Mouse (Mus musculus): ENCODE measurements at regions not wholly inside any gene's neighbourhood (a gene's known extent, or its start where the extent isn't known, plus 50 kb on each side); places are given as distances from the start of the nearest gene placed in this dataset.

DNA sequence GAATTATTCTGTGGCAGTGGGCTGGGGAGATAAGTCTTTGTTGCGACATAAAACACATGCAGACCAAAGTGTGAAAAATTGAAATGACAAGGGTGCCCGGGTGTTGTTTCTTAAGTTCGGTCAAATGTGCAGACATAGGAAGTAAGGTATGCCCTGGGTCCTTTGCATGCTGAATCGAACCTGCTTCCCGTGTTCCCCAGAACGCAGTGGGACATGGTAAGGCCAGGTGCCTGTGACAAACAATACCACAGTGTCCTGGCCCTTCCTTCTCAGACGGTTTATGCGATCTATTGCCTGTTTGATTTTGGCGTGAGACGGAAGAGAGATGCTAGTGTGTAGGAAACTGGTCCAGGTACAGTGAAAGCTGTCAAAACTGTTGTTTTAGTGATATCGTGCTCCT lies 1022.1 kb downstream of the Adgrl2 start:
- no peak for DNase-seq (ENCODE audit: low spot score)

- peak; percentile 50 for DNase-seq (ENCODE audit: low spot score)
Observed at GRCm38 (mm10) chr3:147967866-147968265, 1022.5 kb downstream of the Adgrl2 start.

DNA sequence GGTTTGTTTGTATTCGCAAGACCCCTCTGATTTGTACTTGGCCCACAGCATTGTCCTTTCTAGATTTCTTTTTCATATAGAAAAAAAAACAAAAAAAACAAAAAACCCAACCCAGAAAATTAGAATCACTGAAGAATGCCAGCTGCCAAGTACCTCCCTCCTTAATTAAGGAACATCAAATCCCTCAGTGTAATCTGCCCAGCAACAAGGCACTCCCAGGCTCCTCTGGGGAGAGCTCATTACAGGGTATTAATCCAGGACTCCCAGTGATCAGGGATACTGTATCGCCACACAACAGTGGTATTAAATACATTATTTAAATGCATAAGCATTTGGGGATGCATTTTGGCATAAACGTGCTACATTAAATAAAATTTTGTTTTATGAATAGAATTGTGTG lies 1023.1 kb downstream of the Adgrl2 start:
- DNase-seq (ENCODE audit: low spot score) = peak; percentile 57

DNA sequence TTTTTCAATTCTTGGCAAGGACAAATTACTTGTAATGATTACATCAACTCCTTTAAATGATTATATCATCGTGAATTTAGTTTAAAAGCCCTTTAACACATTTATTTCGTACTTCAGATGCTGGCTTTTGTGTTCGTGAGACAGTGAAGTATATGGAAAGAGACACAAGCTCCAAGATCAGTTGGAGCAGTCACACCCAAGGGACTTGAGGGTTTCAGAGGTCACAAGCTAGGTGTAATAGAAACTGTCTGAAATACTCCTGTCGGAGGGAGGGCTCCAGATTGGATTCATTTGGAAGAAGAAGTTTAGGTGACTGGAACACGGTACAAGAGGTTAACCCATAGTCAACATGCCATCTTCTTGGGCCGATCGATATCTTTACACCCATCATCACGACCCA lies 1023.5 kb downstream of the Adgrl2 start:
- DNase-seq (ENCODE audit: low spot score) = peak; percentile 43

DNA sequence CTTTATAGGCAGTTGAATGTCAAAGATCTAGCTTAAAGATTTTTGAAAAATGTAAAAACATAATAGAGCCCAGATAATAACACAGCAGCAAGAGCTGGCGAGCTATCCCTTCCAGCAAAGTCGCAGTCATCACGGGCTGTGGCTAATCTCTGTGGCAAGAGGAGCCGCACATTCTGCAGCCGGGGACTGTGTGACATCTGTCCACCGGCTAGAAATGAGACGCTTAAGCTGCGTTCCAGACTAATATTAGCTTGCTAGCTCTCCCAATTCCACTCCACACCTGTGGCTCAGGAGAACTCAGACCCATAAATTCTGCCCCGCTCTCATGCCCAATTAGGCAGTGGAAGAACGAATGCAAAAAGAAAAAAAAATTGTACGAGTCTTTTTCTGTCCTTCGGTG lies 1024.0 kb downstream of the Adgrl2 start:
- peak; percentile 60 for DNase-seq (ENCODE audit: low spot score)

DNA sequence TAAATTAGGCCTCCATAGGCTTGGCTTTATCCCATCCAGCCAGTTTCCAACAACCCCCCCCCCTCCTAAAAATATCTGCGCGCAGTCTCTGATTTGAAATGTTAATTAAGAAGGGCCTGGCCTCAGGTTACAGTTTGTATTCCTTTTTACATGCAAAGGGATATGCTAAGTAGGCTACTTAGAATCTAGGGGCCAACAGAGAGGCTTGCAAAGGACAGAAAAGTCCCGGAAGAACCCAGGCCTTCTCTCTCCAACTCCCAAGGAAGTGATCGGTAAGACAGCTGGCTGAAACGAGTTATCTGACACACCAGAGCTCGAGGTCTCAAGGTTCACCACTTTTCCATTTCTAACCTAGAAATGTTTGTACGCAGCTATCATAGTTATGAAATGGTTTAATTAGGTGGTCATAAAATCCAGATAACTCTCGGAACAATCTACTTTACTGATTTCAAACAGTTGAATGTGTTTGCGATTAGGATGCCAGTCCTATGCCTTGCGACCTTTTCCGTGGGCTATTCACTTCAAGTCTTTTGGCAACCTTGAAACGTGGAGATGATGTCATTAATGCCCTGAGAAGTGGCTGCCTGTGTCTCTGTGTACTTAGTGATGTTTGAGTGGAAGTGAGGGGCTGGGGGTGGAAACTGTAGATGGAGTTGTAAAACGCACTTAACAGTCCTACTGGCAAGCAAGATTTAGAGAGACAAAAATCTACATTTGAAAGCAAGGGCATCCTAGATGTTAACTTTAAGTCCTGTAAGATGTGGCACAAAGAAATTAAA lies 1026.5 kb downstream of the Adgrl2 start:
- no peak for DNase-seq (ENCODE audit: low spot score)

- no peak for DNase-seq (ENCODE audit: low spot score)
Observed at GRCm38 (mm10) chr3:147948041-147948592, 1042.2 kb downstream of the Adgrl2 start.

DNA sequence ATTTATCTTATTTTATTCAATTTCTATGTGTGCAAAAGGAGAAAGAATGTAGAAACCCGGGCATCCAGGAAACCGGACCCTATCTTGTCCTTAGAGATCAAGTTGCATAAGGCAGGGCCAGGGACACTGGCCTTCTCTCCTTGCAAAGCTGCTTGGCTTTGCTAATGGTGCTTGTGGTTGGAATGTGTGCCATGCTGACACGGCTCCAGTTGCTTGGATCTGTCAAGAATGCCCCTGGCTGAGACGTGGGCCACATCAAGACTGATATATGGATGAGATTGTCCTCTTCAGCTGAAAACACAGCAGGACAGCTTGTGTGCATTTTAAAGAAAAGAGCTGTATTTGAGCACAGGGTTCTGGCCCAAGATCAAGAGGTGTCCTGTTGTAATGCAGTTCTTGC lies 1047.0 kb downstream of the Adgrl2 start:
- DNase-seq (ENCODE audit: low spot score) = no peak

DNA sequence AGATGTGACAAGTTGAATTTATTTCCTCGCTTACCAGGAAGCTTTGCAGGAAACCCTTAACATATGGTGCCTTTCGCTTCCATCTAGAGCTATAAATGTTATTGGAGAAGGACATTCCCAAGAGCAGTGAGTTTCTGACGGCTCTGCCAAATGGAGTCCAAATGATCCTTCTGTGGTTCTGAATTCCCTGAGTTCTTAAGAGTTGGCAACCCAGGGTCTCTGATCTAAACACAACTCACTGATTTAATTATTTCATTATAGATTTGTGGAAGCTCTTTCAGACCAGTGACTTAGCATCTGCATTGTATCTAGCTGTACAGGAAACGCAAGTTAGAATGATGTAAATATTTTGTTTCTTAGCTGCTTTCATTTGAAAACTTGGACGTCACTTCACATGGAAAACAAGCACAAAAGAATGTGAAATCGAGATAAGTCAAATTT lies 1059.5 kb downstream of the Adgrl2 start:
- DNase-seq (ENCODE audit: low spot score) = no peak

GRCm38 (mm10) chr3:147920181-147920580 lies 1068.0 kb downstream of the Ttll7 start:
- no peak for DNase-seq (ENCODE audit: low spot score)

DNA sequence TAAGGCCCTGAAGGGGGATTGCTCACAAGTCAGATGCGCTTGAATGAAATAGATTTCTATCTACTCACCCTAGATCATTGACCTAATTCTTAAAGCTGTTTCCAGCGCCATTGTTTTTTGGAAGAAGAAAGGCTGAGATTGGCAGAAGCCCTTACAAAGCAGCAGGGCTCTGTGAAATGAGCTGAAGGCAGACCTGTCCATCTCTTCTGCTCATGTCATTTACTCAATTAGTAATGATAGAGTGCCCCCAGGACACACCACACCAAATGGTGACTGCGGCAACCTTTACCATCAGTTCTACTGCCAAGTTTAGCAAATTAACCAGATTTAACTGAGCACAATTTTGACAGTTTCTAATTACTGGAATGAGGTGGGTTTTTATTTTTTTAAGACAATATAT lies 1067.5 kb downstream of the Ttll7 start:
- peak; percentile 48 for DNase-seq (ENCODE audit: low spot score)

GRCm38 (mm10) chr3:147919146-147919545 lies 1067.0 kb downstream of the Ttll7 start:
- DNase-seq (ENCODE audit: low spot score) = no peak

GRCm38 (mm10) chr3:147896751-147897150 lies 1044.6 kb downstream of the Ttll7 start:
- no peak for DNase-seq (ENCODE audit: low spot score)

GRCm38 (mm10) chr3:147891682-147892081 lies 1039.5 kb downstream of the Ttll7 start:
- DNase-seq (ENCODE audit: low spot score) = no peak

DNA sequence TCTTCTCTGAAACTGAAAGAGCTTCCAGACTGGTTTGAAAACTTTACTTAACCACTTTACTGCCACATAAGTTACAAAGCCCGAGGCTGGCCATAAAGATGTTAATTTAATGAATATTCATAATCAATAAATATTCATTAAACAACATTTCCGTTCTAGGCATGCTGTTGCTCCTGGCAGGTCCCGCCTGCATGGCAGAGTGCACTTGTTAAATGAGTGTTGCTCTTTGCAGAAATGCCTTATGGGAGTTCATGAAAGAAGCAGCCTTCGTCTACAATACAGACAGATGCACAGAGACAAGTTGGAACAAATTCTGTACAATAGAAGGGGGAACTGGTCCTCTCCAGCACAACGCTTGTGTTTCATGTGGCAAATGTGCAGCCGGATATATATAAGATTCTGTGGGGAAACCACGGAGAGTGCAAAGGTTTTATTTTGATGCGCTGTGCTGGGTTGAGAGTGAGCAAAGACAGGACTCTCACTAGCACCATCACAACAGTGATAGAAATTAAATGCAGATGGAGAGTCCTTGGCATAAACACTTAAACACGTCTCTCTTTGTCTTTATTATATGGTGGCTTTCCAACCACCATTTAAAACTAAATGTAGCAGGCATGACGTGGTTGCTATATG lies 1034.2 kb downstream of the Ttll7 start:
- DNase-seq (ENCODE audit: low spot score) = no peak

- peak; percentile 55 for DNase-seq (ENCODE audit: low spot score)
Observed at GRCm38 (mm10) chr3:147882936-147883645, 1030.9 kb downstream of the Ttll7 start.

DNA sequence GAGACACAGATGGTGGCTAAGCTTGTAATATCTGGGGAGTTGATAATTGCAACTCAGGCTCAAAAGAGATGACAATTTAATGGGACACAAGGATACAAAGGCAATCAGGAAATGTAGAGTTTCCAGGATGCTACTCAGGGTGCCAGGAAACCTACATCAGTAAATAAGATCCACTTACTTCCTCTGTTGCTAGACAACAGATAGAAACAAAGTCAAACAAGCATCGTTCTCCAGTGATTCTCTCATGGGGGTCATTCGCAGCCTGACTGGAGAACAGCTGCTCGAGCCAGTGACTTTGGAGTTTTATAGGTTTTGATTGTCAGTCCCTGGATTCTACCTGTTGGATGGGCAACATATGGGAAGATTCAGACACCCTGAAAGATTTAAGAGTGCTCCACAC lies 1026.5 kb downstream of the Ttll7 start:
- peak; percentile 33 for DNase-seq (ENCODE audit: low spot score)

GRCm38 (mm10) chr3:147868281-147868680 lies 1016.1 kb downstream of the Ttll7 start:
- no peak for DNase-seq (ENCODE audit: low spot score)

- DNase-seq (ENCODE audit: low spot score) = no peak
Observed at GRCm38 (mm10) chr3:147853346-147853745, 1001.2 kb downstream of the Ttll7 start.

DNA sequence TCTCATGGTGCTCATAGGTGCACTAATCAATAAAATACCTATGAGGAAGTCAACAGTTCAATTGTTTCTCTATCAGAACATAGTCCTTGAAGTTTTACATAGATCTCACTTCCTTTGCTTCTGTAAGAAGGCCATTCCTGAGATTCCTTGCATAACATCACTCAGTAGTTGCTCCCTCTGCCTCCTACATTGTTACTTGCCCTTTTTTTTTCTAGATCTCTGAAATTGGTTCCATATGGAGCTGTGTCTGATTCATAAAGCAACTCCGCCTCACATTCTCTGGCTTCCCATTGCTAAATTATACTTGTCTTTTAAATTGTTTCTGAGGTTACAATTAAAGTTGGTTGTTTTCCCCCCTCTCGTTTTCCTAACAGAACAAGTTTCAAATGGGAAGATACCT lies 1000.7 kb downstream of the Ttll7 start:
- no peak for DNase-seq (ENCODE audit: low spot score)

DNA sequence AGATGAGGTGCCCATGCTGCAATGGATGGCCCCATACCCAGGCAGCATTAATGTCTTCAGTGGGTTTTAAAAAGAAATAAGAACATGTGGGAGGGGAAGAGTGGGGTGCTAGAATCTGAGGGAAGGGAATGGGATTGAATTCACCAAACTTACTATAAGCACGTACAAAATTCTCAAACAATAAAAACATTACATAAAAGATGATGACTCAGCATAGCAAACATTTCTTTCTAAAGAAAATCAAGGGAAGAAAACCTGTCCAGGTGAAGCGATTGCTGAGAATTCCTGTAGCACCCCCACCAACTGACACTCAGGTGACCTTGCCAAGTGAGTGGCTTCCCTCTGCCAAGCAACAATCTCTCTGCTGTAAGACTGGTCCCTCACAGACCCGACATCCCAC lies 989.2 kb downstream of the Ttll7 start:
- no peak for DNase-seq (ENCODE audit: low spot score)

DNA sequence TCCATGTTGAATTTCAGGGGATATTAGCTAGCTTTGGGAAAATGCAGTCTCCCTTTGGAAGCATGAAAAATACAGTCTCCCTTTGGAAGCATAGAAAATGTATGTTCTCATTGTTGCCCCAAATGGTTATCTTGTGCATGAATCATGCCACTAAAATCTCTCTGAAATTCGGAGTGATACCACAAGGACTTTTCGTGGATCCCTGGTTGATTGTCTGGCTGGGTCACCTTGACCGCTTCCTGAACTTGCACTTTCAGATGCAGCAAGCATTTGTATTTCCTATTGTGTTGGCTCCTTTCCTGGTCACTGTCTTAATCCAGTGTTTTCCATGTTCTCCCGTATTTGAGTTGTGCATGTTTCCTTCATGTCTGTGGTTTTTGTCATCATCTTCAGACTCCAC lies 986.6 kb downstream of the Ttll7 start:
- DNase-seq (ENCODE audit: low spot score) = no peak

DNA sequence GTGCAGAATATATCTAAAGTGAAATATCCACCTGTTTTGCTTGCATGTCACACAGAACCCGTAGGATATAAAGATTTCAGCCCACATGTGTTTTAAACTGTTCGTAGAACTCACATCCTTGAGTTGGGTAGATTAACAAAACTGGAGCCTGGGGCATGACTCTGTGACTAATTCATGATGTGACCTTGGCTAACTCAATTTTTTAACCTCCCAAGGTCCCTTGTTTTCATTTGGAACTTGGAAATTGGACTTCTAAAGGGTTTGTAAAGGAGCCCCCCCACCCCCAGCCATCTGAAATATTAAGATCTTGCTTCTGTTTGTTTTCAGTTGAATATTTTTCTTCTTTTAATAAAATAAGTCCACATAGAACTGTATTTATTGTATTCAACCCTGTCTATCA lies 983.5 kb downstream of the Ttll7 start:
- no peak for DNase-seq (ENCODE audit: low spot score)

Measured in retina, embryonic 14.5 days (tissue).